Mouse (Mus musculus) kidney, adult 2 months (tissue): ENCODE measurements around the gene Sept9.

Experiments used
- CTCF ChIP-seq: fragments of 200-500 bp; conservative IDR thresholded peaks from 2 replicates; pipeline ENCODE4 v1.5.1; 2011; ENCODE audit warnings: low read depth, mild to moderate bottlenecking, control low read depth, low read length, moderate library complexity, mixed read lengths; ENCODE audit not compliant: insufficient read depth, insufficient read length
- POLR2A ChIP-seq: fragments of 200-500 bp; IDR thresholded peaks from one replicate; pipeline ENCODE4 v1.6.1; 2011; ENCODE audit warnings: low read depth, low read length, control low read depth

- TF ChIP-seq CTCF (no peak), POLR2A (no peak)
Measured at GRCm38 (mm10) chr11:117374288-117374687, 174.8 kb downstream of the Sept9 start.
